Mouse (Mus musculus): ENCODE measurements around the gene S1pr2.
"Not testable (repeated sequence)": the region's sequence is repeated elsewhere in the genome, so short reads cannot be mapped to it uniquely, and the experiment has no call there.

The S1pr2 gene

DNA sequence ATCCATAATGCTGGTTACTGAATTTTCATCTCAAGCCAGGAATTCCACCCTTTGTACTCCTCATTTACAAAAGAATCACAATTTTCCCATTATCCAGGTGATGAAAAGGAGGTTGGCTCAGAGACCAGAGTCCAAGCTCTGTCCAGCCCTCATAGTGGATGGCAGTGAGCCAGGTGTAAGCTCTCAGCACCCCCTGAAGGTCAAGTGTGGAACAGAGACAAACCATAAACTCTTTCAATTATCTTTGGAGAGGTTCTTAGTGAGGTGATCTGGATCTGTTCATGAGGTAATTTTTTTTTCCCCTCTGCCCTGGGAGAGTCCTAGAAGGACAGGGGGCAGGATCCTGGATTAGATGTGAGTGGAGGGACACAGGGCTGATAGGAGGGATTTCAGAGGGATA lies 24.2 kb upstream of the S1pr2 start:
- DNase-seq (ENCODE audit: low spot score): no peak

DNA sequence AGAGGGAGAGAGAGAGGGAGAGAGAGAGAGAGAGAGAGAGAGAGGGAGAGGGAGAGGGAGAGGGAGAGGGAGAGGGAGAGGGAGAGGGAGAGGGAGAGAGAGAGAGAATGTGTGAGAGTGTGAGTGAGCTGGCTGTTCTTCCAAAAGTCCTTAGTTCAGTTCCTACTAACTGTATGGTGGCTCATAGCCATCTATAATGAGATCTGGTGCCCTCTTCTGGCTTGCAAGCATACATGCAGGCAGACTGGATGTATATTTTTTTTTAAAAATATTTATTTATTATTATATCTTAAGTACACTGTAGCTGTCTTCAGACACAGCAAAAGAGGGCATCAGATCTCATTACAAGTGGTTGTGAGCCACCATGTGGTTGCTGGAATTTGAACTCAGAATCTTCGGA lies 21.8 kb upstream of the S1pr2 start:
- not testable (repeated sequence) for DNase-seq (ENCODE audit: low spot score)

DNA sequence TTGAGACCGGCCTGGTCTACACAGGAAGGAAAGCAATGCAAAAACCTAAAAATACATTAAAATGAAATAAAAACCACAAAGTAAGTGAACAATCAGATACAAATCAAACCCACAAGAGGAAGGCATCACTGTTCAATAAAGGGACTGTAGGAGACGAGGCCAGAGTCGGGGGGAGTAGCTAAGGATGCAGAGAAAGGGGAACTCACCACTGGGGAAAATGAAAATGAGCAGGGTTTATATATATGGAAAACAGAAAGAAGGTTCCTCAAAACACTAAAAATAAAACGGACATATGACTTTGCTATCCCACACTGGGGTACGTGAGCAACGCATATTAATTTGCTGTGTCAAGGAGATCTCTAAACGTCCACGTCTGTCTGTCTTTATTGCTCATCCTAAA lies 20.5 kb upstream of the S1pr2 start:
- no peak for DNase-seq (ENCODE audit: low spot score)

DNA sequence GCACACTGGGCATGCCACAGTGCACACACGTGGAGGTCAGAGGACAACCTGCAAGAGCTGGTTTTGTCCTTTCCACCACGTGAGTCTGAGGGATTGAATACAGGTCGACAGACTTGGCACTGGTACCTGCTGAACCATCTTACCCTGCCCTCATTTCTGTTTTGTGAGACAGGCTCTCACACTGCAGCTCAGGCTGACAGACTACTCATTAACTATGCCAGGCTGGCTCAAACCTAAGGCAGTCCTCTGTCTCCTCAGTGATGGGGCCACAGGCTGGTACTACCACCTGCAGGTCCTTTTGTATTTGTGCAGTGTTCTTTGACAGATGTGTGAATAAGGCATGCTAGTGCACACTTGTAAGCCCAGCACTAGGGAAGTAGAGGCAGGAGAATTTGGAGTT lies 18.5 kb upstream of the S1pr2 start:
- DNase-seq (ENCODE audit: low spot score): no peak

DNA sequence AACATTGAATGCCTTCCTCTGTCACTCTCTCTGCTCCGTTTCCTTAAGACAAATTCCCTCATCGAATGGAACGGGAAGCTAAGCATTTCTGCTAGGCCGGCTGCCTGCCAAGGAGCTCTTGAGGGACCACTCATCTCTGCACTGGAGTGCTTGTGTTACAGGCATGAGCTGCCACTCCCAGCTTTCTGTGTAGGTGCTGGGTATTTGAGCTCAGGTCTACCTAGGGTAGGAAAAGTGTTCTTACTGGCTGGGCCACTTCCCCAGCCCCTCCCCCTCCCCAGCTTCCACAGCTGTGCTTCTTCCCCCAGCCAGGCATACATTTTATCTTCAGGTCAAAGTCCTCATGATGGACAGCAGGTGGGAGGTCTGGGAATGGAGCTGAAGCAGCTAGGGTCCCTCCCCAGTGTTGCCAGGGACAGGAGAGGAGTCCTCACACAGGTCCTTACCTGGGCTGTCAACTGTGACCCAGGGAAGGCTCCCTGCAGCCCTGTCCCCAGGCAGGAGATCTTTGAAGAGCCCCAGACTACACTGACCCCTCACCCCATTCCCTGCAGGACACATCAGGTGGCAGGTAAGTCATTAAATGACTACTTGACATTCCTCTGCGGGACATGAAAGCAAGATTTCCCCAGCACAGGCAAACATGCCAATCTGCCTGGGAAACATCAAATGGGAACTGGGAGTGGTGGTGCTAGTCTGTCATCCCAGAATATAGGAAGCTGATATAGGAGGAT lies 16.8 kb upstream of the S1pr2 start:
- DNase-seq (ENCODE audit: low spot score): no peak

GRCm38 (mm10) chr9:20991587-20991986 lies 15.0 kb upstream of the S1pr2 start:
- no peak for DNase-seq (ENCODE audit: low spot score)

DNA sequence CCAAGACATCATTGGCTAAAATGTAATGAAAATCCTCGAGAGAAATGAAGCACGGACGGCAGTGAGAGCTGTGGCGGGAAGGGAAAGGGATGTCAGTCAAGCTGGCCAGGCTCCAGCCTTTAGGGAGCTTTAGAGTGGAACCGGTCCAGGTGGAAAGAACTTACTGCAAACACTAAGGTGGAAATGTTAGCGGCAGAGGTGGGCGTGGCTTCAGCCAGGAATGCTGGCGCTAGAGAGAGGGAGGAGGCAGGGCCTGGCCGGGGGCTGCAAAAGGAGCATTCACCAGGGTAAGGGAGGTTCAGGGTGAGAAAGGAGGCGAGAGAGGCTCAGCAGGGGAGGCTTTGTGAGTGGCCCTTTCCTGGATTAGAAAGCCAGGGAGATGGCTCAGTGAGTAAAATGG lies 14.3 kb upstream of the S1pr2 start:
- DNase-seq (ENCODE audit: low spot score): no peak

GRCm38 (mm10) chr9:20987953-20988352 lies 11.4 kb upstream of the S1pr2 start:
- DNase-seq (ENCODE audit: low spot score): no peak

GRCm38 (mm10) chr9:20986952-20987686 lies 10.5 kb upstream of the S1pr2 start:
- no peak for DNase-seq (ENCODE audit: low spot score)

DNA sequence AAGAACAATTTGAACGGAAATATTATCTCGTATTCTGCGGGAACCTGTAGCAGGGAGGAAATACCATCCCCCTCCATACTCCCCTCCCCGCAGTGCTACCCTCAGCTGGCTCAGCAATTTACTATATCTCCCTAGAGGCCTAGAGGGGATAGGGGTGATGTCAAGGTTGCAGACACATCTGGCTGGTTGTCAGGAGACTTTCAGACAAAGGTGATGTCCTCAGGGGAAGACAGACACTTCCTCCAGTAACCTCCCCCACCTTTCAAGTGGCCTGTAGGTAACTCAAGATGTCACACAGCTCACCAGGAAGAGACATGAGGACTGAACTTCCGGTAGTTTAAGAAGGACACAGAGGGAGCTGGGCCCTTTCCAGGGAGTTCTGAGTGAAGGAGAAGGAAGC lies 6.6 kb upstream of the S1pr2 start:
- DNase-seq (ENCODE audit: low spot score): no peak

GRCm38 (mm10) chr9:20982171-20982570 lies 5.6 kb upstream of the S1pr2 start:
- DNase-seq (ENCODE audit: low spot score): no peak

- no peak for DNase-seq (ENCODE audit: low spot score)
These were observed 3.2 kb upstream of the S1pr2 start for GRCm38 (mm10) chr9:20979769-20980168.

- DNase-seq (ENCODE audit: low spot score): no peak
These were observed 2.6 kb upstream of the S1pr2 start for GRCm38 (mm10) chr9:20979181-20979580.

- DNase-seq (ENCODE audit: low spot score): no peak
These were observed 2.0 kb upstream of the S1pr2 start for GRCm38 (mm10) chr9:20978409-20979095.

GRCm38 (mm10) chr9:20976961-20977689 lies 544 bp upstream of the S1pr2 start:
- no peak for DNase-seq (ENCODE audit: low spot score)

- DNase-seq (ENCODE audit: low spot score): no peak
These were observed 958 bp downstream of the S1pr2 start for GRCm38 (mm10) chr9:20975431-20976215.

DNA sequence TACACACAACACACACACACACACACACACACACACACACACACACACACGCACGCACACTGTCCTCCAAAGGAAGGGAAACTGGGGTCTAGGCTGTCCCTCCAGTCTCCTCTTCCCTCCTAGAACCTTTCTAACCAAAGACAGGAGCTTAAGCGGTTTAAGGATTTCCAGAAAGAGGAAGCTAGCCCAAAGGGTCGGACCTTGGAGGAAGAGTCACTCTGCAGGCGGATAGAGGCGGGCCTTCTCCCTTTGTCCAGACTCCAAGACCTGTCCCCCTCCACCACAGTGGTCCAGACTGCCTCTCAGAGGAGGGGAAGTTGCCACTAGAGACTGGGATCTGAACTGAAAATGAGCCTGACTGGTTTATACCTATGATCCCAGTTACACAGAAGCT lies 2.9 kb downstream of the S1pr2 start:
- no peak for DNase-seq (ENCODE audit: low spot score)

DNA sequence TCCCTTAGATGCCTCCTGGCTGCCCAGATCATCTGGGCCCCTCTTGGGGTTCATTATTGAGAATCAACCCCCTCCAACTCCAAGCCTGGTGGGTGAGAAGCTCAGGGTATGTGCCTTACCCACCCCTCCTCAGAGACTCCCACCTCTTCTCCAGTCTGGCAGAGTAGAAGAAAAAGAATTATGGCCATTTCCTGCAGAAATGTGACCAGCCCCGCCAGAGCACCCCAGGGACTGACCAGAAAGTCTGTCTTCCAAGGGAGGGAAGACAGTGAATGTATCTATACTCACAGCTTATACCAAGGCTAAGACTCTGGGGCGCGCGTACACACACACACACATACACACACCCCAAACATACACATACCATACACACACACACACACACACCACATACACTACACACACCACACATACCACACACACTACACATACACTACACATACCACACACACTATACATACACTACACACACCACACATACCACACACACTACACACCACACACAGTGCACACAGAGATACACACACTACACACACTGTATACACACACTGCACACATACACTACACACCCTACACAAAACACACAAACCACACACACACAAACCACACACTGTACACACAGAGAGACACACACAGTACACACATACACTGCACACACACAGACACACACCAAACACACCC lies 3.4 kb downstream of the S1pr2 start:
- DNase-seq (ENCODE audit: low spot score): no peak

DNA sequence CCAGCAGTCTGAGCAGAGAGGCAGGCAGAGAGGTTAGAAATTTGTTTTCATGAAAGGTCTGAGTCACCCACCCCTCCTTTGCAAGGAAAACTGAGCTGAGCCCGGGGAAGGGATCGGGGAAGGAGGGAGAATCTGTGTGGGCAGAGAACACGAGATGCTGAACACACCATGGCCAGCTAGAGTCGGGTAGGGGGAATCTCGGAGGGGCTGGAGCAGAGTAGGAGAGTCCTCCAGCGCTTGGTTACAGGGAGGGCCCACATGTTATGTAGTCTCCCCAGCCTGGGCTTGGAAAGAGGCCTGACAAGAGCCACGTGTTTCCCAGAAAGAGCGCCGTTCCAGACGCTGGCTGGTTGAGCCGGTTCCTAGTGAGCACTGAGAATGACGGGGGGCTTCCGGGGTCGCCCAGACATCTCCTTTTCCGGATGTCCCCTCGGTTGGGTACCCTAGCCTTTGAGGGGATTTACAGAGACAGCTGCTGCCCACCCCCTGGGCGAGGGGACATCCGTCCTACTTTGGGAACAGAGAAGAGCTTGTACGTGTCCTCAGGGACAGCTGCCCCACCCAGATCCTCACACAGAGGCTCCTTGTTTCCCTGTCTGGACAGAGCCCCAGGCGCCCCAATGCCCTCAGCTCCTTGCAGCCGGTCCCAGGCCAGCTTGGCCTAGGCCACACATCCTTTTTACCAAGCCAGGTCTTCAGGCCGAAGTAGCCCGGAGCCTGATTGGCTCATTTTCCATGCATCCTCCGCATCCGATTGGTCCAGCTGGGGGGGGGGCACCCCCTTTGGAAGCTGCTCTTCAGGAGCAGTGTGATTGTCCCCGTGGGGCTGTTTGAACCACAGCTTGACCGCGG lies 4.2 kb downstream of the S1pr2 start:
- DNase-seq (ENCODE audit: low spot score): peak; percentile 65

GRCm38 (mm10) chr9:20971751-20972140 lies 4.8 kb downstream of the S1pr2 start:
- no peak for DNase-seq (ENCODE audit: low spot score)
